Mouse (Mus musculus) ovary, adult 18-20 months (tissue): ENCODE data around the gene 6430550D23Rik.
"Not testable (repeated sequence)": the region's sequence is repeated elsewhere in the genome, so short reads cannot be mapped to it uniquely, and the experiment has no call there.

ENCODE experiments used
- DNase-seq: peaks from one replicate; pipeline ENCODE4 v3.0.0; 2022; ENCODE audit warnings: low spot score, mixed read lengths

6430550D23Rik gene

DNA sequence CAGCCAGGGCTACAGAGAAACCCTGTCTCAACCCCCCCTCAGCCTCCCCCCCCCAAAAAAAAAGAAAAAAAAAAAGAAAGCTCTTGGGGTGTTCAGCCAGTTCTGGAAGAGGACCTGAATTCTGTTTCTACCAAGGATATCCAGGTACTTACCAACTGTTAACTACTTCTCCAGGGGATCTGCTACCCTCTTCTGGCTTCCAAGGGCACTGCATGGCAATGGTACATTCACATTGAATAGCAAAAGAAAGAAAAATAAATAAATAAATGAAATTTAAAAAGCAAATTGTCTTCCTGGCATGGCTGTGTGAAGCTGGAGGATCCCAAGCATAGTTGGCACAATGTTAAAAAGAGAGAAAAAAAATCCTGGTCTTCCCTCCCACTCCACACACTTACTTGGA is 55.8 kb downstream of the 6430550D23Rik start:
- no peak for DNase-seq

DNA sequence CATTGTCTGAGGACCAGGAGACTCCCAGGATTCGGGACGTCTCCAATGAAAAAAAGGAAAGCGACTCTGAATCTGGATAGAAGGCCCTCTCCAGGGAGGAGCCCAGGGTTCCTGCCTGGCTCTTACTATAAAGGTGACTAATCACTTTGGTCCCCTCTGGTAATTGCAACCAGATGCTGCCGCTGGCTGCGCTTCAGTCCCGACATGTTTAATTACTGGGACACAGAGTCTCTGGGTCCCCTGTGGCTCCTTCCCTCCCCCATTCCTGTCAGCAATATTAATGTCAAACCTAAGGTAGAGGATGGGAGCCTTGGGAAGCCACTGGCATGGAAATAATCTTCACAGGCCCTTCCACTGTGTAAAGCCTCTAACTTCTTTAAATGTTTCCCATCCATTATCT is 58.4 kb downstream of the 6430550D23Rik start:
- no peak for DNase-seq

DNA sequence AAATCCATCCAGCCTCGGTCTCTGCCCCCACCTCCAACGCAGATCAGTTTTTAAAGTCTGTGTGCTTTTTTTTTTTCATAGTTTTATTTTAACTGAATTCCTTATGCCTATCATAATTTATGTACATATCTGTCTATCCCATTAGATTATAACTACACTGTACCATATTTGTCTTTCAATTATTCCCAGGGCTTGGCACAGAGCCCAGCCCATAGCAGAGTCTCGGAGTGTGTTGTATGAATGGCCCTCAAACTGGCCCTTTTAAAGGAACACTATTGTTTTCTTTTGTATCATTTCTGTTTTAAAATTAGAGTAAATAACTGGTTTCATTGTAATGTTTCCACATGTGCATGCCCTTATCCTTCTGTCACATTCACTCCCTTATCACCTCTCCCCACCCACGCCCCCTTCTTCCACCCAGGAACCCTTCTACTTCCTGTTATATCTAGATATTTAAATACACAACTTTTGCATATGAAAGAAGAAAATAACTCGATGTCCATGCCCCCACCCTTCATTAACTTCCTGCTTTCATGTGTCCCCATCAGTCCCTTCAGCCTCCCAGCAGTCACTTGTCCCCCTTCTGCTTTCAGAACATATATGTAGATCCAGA is 60.3 kb downstream of the 6430550D23Rik start:
- no peak for DNase-seq

DNA sequence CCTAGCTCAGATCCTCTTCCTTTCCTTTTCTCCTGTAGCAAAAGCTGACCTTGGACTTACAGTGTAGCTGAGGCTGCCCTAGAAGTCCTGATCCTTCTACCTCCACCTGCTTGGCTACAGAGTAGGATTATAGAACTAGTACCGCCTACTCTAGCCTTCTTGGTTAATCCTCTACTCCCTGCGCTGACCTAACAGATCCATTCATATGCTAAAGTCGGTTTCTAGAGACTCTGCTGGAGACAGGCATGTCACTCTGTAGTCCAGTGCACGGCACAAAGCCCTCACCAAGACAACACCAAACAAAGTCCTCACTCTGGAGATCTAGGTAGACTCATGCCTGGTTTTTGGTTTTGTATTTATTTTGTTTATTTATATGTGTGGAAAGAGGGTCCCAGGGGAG is 61.3 kb downstream of the 6430550D23Rik start:
- no peak for DNase-seq

DNA sequence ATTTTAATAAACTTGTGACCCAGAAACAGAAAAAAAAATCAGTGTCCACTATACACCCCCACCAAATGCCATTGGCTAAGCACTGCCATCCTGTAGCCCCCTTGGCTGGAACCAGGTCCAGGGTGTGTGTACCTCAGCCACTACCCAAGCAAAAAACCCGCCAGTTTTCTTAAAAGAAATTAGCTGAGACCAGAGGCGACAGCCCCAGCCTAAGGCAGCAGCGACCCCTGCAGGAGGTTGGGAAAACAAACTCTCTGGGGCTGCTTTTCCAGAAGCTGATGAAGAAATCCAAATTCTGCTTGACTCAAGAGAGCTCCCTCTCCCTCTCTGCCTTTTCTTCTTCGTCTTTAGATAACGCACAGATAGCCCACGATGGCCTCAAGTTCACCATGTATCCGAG is 61.7 kb downstream of the 6430550D23Rik start:
- no peak for DNase-seq

DNA sequence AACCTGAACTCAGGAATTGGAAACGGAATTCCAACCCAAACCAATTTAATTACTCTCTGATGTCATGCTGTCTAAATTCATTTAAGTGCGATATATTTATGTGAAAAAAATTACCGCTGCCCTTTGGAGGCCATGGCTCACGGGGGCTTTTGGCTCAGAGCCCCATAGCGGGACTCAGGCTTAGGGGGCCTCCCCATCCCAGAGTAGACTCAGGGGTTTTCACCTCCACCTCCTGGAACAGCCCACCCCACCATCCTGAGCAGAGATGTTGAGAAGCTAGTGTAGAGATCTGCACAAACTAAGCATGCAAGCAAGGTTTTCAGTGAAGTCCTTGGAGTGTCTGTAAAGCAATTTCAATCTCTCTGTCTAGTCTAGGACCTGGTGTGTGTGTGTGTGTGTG is 62.2 kb downstream of the 6430550D23Rik start:
- DNase-seq = no peak

DNA sequence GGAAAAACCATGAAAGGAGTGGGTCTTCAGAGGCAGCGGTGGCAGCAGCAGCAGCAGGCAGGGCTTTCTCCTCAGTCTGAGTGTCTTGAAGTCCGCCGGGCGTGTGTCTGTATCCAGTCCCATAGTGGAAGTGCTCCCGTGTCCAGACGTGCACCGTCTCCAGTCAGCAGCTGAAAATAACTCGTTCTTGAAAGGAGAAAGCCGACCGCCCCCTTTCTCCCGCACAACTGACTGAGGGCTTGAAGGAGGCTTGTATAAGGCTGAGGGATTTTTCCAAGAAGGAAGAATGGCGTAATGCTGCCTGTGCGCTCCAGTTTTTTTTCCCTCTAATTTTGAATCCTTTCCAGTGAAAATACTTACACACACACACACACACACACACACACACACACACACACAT is 62.7 kb downstream of the 6430550D23Rik start, which contains the start of gene Gdf5:
Gene Gdf5 (minus strand): TSS at position 244 of the 400 bp plus-strand sequence.
- no peak for DNase-seq

DNA sequence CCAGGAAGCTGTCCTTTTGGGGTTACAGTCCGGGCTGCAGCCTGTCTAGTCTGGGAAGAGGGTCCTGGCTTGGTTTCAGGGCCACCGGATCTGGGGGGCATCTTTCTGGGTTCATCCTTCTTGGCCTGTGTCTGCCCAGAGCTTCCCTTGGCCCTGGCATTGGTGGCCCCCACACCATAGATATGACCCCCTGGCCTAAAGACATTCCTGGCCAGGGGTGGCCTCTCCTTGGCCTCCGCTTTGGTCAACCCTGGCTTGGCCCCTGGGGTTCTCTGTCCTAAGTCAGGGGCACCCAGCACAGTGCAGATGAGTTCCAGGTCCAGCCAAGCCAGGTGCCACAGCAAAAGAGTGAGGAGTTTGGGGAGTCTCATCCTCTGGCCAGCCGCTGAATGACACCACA is 63.1 kb downstream of the 6430550D23Rik start:
- DNase-seq = no peak

DNA sequence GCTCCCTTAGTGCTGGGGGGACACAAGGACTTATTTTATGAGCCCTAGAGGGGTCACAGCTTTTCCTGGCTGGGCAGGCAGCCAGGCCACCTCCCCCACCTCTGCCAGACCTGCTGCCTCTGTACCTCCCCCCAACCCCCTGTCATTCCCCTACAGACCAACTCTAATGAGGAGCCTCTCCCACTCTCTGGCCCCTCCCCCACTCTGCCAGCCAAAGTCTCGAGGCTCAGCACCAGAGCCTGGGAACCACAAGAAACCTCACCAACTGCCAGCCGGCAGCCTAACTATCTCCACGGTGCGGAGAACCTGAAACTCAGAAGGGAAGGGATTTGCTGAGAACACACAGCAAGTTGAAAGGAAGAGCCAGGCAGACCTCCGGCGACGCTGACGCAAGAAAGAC is 64.3 kb downstream of the 6430550D23Rik start:
- DNase-seq = no peak

DNA sequence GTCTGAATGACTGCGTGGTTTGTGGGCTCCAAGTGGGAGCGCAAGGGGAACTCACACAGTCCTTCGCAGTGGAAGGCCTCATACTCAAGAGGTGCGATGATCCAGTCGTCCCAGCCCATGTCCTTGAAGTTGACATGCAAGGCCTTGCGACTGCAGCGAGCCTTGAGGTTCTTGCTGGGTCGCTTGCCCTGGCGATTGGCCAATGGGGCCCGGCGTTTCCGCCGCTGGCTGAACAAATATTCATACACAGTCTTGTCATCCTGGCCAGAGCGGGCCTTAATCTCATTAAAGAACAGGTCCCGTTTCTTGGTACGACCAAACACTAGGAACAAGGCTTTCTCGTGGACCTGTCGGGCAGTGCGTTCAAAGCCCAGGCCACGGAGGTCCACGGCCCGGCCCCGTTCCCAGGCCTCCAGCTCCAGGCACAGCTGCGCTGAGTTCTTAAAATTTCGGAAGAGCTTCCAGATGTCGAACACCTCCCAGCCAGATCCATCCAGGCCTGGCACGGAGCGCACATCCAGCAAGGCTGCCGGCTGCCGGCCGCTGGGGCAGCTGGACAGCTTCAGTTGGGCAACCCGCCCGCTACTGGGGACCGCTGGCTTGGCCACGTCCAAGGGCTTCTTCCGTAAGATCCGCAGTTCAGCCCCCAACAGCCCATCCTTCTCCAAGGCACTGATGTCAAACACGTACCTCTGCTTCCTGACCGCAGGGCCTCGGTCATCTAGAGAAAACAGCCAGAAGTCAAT is 65.9 kb downstream of the 6430550D23Rik start:
- no peak for DNase-seq

DNA sequence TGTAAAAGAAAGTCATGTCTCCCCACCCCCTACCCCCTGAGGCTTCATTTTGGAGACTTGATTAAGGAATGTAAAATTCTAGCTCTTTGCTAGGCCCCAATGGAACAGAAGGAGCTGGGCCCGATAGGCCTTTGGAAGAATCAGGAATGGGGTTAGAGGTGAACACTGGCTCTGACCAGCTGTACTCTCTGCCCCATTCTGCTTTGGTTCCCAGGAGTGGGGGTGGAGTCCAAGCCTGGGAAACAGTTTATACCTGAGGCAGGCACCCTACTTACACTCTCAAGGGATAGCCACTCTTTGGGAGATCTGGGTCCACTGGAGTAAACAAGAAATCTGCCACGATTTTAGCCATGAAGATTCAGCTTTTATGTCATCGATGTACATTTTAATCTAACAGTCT is 67.1 kb downstream of the 6430550D23Rik start, which contains the start of gene Gm15557:
Gene Gm15557 (plus strand): TSS at position 48 of the 400 bp plus-strand sequence.
- no peak for DNase-seq

DNA sequence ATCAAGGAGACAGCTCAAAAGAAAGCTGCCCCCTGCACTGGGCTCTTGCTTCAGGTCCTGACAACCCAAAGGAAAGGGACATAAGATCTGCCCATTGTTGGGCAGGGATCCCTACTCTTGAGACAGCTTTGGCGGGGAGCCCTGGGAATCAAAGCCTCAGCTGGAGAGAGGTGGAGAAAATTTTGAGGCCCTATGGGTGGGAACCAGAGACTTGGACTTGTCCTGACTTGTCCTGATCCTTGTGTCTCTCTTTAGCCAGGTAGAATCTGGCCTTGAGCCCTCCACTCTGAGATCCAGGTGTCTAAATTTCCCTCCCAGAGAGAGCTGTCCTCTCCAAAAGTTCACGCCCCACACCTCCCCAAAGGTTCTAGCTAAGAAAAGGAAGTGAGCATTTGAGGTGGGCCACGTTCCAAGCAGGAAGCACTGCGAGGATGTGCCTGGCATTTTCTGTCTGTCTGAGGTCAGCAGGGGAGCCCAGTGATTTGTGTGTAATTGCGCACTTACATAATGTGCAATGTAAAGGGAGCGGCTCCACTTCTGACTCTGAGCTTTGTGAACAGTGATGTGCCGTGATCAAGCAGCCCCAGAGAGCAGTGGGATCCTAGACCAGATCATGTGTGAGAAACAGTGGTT is 67.8 kb downstream of the 6430550D23Rik start:
- DNase-seq = no peak

DNA sequence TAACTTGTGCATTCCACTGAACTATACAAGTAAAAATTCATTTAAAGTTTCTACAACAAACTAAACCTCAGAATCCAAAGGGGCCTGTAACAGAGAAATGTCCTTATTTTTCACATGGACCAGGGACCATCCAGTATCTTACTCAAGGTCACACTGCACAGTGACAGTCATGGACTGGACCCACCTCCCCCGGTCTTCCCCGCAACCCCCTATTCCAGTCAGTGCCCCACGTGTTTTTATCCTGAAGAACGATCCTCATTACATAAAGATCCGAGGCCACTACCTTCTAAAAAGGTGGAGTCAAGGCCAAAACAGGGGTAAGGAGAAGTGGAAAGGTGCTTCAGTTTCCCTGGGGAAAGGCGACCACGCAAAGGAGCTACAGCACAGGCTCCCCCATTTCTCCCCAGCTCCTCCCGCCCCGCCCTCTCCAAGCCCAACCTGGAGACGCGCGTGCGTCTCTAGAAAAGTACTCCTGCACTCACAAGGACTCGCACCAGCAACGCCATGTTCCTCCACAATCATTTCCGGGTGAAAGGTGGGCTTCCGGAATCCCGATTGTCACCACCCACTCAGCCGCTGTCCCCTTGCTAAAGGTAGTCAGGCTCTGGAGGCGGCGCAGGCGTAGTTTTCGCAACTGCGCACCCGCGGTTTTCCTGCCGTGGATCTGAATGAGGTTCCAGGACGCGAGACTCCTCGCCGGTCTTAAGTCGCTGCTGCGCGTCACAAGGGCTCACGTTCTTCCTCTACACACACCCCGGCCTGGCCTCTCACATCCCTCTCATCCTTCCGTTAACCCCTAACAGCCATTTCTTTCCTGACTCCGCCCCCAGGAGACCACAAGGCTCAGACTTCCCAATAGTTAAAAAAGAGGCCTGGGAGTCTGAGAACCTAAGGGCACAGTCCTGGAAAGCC is 78.0 kb downstream of the 6430550D23Rik start, which contains the start of gene Uqcc1:
Gene Uqcc1 (minus strand): TSS at position 780 of the 912 bp plus-strand sequence.
- peak; percentile 88 for DNase-seq

DNA sequence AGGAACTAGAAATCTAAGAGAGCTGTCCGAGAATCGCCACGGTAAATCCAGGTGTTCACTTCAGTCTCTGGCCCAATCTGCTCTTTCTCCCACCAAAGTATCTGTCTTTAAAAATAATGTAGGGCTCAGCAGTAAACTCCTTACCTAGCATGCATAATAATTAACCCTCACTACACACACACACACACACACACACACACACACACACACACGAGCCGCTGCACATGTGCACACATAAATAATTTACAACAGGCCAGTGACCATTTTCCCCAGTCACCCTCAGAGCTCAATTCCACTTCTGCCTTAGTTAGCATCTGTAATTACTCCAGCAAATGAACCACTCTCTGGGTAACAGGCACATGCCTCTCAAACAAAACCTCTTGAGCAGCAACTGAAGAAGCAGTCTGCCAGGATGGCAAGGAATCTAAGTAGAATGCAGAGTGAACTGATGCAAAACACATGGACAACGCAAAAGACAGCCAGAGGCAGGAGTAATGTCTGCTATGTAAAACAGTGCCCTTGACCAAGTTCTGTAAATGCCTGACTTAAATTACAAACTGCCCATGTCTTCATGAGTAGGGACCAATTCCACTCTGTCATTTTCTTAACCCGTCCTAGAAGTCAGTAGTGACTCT is 78.9 kb downstream of the 6430550D23Rik start:
- no peak for DNase-seq

DNA sequence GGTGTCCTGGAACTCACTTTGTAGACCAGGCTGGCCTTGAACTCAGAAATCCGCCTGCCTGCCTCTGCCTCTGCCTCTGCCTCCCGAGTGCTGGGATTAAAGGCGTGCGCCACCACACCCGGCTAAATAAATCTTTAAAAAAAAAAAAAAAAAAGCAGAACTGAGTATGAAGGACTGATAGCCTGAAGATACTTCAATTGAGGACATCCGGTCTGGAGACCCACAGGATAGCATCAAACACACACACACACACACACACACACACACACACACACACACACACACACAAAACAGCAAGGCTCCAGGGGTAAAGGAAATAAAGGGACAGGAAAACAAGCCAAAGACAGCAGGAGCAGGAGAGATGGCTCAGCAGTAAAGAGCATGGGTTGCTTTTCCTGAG is 82.6 kb downstream of the 6430550D23Rik start:
- DNase-seq = not testable (repeated sequence)
